Mouse (Mus musculus) thymus, adult 2 months (tissue): ENCODE results near the gene Gpr61. TPM values are rescaled to one million over a fixed set of nuclear protein-coding genes. Genes with fewer than 3 reads are reported as not detected.

ENCODE experiments used
- DNase-seq: peaks from one replicate; pipeline ENCODE4 v3.0.0; 2021
- H3K27ac ChIP-seq: fragments of 200-500 bp; 2 replicates; pipeline ENCODE4 v1.5.1; 2012; ENCODE audit warnings: low read length, control low read depth; ENCODE audit not compliant: control insufficient read depth, insufficient read depth
- H3K27me3 ChIP-seq: fragments of 200-500 bp; 2 replicates; pipeline ENCODE4 v1.6.1; 2012; ENCODE audit warnings: mild to moderate bottlenecking, low read length, moderate library complexity, mixed read lengths; ENCODE audit not compliant: control insufficient read depth, insufficient read depth
- H3K36me3 ChIP-seq: fragments of 200-500 bp; 2 replicates; pipeline ENCODE4 v1.6.1; 2012; ENCODE audit warnings: mild to moderate bottlenecking, low read length, moderate library complexity; ENCODE audit not compliant: control insufficient read depth, insufficient read depth
- H3K4me1 ChIP-seq: fragments of 200-500 bp; replicated peaks from 2 replicates; pipeline ENCODE4 v1.6.1; 2012; ENCODE audit warnings: low read length; ENCODE audit not compliant: control insufficient read depth, insufficient read depth
- H3K4me3 ChIP-seq: fragments of 200-500 bp; 2 replicates; pipeline ENCODE4 v1.5.1; 2012; ENCODE audit warnings: mild to moderate bottlenecking, low read length, control low read depth, moderate library complexity; ENCODE audit not compliant: control insufficient read depth, insufficient read depth
- CTCF ChIP-seq: fragments of 200-500 bp; IDR thresholded peaks from 2 replicates; pipeline ENCODE4 v1.5.1; 2012; ENCODE audit warnings: mild to moderate bottlenecking, control low read depth, low read length, moderate library complexity, borderline replicate concordance; ENCODE audit not compliant: control insufficient read depth, poor library complexity, insufficient read depth; ENCODE audit errors: extremely low read depth
- POLR2A ChIP-seq: fragments of 200-500 bp; IDR thresholded peaks from 2 replicates; pipeline ENCODE4 v1.6.1; 2012; ENCODE audit warnings: mild to moderate bottlenecking, low read length, control low read depth, moderate library complexity; ENCODE audit not compliant: control insufficient read depth, poor library complexity, insufficient read depth; ENCODE audit errors: extremely low read depth
- WGBS: fragments of 180-500 bp; shearing (Covaris S2); methylation state at CpG from one replicate; pipeline ENCODE4 v1.1.7; 2018; 5-methylcytosine and 5-hydroxymethylcytosine counted together
- polyA plus RNA-seq: library from polyadenylated mRNA; depleted of rRNA; stranded (reverse); fragments of >200 nt; gene quantifications from 2 replicates; pipeline ENCODE4 v1.2.3, GENCODE M21; 2012

The Gpr61 gene
- polyA plus RNA-seq, 1 experiment: not detected

DNA sequence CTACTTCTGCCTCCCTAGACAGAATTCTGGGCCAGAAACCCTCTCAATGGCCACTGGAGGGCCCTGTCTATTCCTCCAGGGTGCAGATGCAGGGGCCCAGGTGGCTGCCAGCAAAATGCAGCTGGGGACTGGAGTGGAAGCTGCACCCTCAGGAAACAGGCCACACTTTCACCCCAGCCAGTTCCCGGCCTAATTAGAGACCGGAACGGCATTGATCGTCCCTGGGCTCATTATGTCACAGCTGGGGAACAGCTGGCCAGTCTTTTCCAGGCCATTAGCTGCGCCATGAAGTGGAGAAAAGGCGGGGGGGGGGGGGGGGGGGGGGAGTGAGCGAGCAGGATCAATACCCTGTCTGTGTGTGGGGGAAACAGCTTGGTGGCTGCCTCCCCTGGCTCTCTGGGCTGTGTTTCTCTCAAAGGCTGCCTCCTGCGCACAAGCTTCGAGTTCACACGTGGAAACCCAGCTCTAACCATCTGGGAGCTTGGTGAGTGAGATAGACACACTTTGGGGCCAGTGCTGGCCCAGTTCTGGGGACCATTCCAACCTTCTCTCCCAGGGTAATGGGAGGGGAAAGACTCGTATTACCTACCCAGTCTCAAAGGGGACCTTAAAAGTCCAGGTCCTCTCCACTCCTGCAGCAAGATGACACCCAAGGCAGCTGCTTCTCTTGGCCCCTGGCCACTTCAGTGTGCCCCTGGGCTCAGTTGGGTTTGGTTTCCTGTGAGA is 12.0 kb upstream of the Gpr61 start:
- TF ChIP-seq POLR2A (no peak), CTCF (no peak)
- 0 out of 2 replicates have a peak, but pooled peaks cover 5% of the 10 kb centered on the region for H3K4me1 ChIP-seq
- no peak overlapping the region for H3K27ac ChIP-seq
- H3K27me3 ChIP-seq: no peaks in the 10 kb centered on the region
- H3K36me3 ChIP-seq: no peaks in the 10 kb centered on the region
- WGBS: 49% methylated on average over 10 of the region's 11 CpGs
- H3K4me3 ChIP-seq: no peak overlapping the region
- DNase-seq: peak; percentile 26

- Histone ChIP-seq H3K36me3 (no peaks in the 10 kb centered on the region), H3K27me3 (no peaks in the 10 kb centered on the region), H3K4me3 (no peak overlapping the region), H3K27ac (no peak overlapping the region), H3K4me1 (0 out of 2 replicates have a peak, but pooled peaks cover 5% of the 10 kb centered on the region)
- no peak for TF ChIP-seq CTCF
- no peak for TF ChIP-seq POLR2A
- no peak for DNase-seq
- 86% methylated on average over 10 of the region's 10 CpGs for WGBS
These were observed 11.0 kb upstream of the Gpr61 start for GRCm38 (mm10) chr3:108165532-108166315.

DNA sequence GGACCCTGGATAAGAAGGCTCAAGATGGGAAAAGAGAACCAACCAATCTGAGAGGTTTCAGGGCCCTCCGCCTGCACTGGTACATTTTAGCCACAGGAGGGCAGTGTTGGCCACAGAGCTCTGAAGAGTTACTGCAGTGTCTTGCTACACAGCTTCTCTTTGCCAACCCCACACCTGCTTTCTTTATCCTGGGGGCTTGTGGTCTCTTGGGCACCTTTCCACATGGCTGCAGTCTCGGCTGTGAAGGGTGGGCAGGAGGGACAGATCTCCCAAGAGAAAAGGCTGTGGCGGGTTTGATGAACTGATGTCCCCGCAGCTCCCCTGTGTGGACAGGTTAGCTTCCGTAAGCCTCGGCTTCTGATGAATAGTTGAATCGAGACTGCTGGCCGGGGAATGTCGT is 10.1 kb upstream of the Gpr61 start:
- H3K4me3 ChIP-seq: no peak overlapping the region
- H3K4me1 ChIP-seq: 0 out of 2 replicates have a peak, but pooled peaks cover 5% of the 10 kb centered on the region
- H3K27ac ChIP-seq: no peak overlapping the region
- WGBS: 34% methylated on average over 9 of the region's 9 CpGs
- peak; percentile 78 for DNase-seq
- no peaks in the 10 kb centered on the region for H3K27me3 ChIP-seq
- TF ChIP-seq POLR2A (no peak), CTCF (peak; percentile 70; the same call in 1 of the 2 replicates)
- no peaks in the 10 kb centered on the region for H3K36me3 ChIP-seq

- WGBS: 81% methylated on average over 5 of the region's 5 CpGs
- no peak overlapping the region for H3K4me3 ChIP-seq
- TF ChIP-seq POLR2A (no peak), CTCF (no peak)
- no peaks in the 10 kb centered on the region for H3K27me3 ChIP-seq
- no peak for DNase-seq
- H3K36me3 ChIP-seq: no peaks in the 10 kb centered on the region
- 0 out of 2 replicates have a peak, but pooled peaks cover 5% of the 10 kb centered on the region for H3K4me1 ChIP-seq
- H3K27ac ChIP-seq: no peak overlapping the region
These were observed 9.4 kb upstream of the Gpr61 start for GRCm38 (mm10) chr3:108164091-108164490.

DNA sequence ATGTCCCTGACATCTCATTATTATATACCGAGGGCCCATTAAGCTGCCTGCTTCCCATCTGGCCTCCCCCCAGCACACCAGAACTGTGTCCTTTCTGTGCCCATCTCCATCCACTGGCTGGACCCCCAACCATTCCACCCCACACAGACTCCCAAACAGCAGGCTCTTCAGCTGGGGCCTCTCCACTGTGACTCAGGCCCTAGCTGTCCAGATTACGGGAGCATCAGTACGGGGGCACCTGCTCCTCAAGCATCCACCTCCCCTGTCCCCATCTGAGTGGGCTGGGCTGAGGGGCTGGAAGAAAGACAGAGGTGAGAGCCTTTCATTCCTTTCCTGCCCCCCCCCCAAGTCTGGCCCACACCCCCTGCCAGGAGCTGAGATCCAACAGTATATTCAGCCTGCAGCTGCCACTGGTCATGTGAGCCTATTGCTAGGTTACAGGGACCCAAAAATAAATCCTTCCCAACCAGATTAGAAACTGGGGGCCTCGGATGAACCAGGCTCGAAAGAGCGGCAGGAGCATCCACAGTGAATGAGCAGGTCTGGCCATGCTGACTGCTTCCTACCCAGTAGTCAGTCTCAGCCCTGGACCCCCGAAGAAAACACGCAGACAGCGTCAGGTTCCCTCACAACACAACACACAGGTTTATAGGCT is 3.8 kb upstream of the Gpr61 start:
- no peak overlapping the region for H3K27ac ChIP-seq
- H3K4me1 ChIP-seq: no peaks in the 10 kb centered on the region
- TF ChIP-seq CTCF: no peak
- no peak for TF ChIP-seq POLR2A
- no peaks in the 10 kb centered on the region for H3K27me3 ChIP-seq
- no peak for DNase-seq
- H3K36me3 ChIP-seq: no peaks in the 10 kb centered on the region
- H3K4me3 ChIP-seq: no peak overlapping the region
- 90% methylated on average over 9 of the region's 9 CpGs for WGBS

- no peaks in the 10 kb centered on the region for H3K36me3 ChIP-seq
- H3K4me1 ChIP-seq: no peaks in the 10 kb centered on the region
- WGBS: 97% methylated on average over 3 of the region's 3 CpGs
- no peak overlapping the region for H3K27ac ChIP-seq
- no peak for DNase-seq
- H3K27me3 ChIP-seq: no peaks in the 10 kb centered on the region
- TF ChIP-seq CTCF: no peak
- no peak for TF ChIP-seq POLR2A
- H3K4me3 ChIP-seq: no peak overlapping the region
These were observed 2.4 kb downstream of the Gpr61 start for GRCm38 (mm10) chr3:108152290-108152689.
